Mouse (Mus musculus) lung, embryonic 15.5 days (tissue): Measurements from ENCODE around the gene Papss2. TPM values are rescaled to one million over a fixed set of nuclear protein-coding genes. Genes with fewer than 3 reads are reported as not detected.
"Not testable (repeated sequence)": the region's sequence is repeated elsewhere in the genome, so short reads cannot be mapped to it uniquely, and the experiment has no call there.

Experiments used
- ATAC-seq: fragments of 200-750 bp; cut with Nextera tagmentation; 2 replicates; pipeline ENCODE4 v1.8.0; 2017; ENCODE audit warnings: moderate number of reproducible peaks, borderline replicate concordance; ENCODE audit not compliant: low FRiP score, low TSS enrichment; ENCODE audit errors: extremely low read depth
- H3K27ac ChIP-seq: fragments of 300-500 bp; sonication (generic); 2 replicates; pipeline ENCODE4 v1.5.1; 2015; ENCODE audit warnings: moderate library complexity, mild to moderate bottlenecking, inconsistent platforms
- H3K27me3 ChIP-seq: fragments of 300-500 bp; sonication (generic); 2 replicates; pipeline ENCODE4 v1.6.1; 2015; ENCODE audit warnings: inconsistent platforms
- H3K36me3 ChIP-seq: fragments of 300-500 bp; sonication (generic); 2 replicates; pipeline ENCODE4 v1.6.1; 2015; ENCODE audit warnings: inconsistent platforms
- H3K4me1 ChIP-seq: fragments of 300-500 bp; sonication (generic); 2 replicates; pipeline ENCODE4 v1.6.1; 2015; ENCODE audit warnings: inconsistent platforms
- H3K4me2 ChIP-seq: fragments of 300-500 bp; sonication (generic); 2 replicates; pipeline ENCODE4 v1.6.1; 2015; ENCODE audit warnings: inconsistent platforms, mild to moderate bottlenecking, moderate library complexity
- H3K4me3 ChIP-seq: fragments of 300-500 bp; sonication (generic); 2 replicates; pipeline ENCODE4 v1.5.1; 2015; ENCODE audit warnings: mild to moderate bottlenecking, inconsistent platforms
- H3K9ac ChIP-seq: fragments of 300-500 bp; sonication (generic); 2 replicates; pipeline ENCODE4 v1.6.1; 2015; ENCODE audit warnings: inconsistent platforms
- H3K9me3 ChIP-seq: fragments of 300-500 bp; sonication (generic); 2 replicates; pipeline ENCODE4 v1.6.1; 2016; ENCODE audit warnings: inconsistent platforms
- WGBS: fragments of 180-500 bp; shearing (Covaris S2); methylation state at CpG from one replicate; pipeline ENCODE4 v1.1.7; 2015; 5-methylcytosine and 5-hydroxymethylcytosine counted together
- polyA plus RNA-seq: library from polyadenylated mRNA; unstranded; fragments of >200 nt; fragmentation: Nextera tagmentation; extraction: Ambion mirVana; gene quantifications from 2 replicates; pipeline ENCODE4 v1.2.1, GENCODE M21; 2015

The Papss2 gene
- polyA plus RNA-seq, 1 experiment from 2014 or later: 3.4 TPM

- Histone ChIP-seq H3K4me3 (no peak overlapping the region), H3K4me2 (no peak overlapping the region), H3K9me3 (no peaks in the 10 kb centered on the region), H3K36me3 (peaks cover 17% of the 10 kb centered on the region), H3K27ac (no peak overlapping the region), H3K9ac (no peak overlapping the region), H3K27me3 (no peaks in the 10 kb centered on the region), H3K4me1 (no peaks in the 10 kb centered on the region)
- ATAC-seq: no peak
- WGBS: 81% methylated on average over 5 of the region's 5 CpGs
Measured at GRCm38 (mm10) chr19:32687721-32688120, 92.1 kb downstream of the Papss2 start.

GRCm38 (mm10) chr19:32688227-32688626, 92.6 kb downstream of the Papss2 start:
- not testable (repeated sequence) for H3K4me1 ChIP-seq, H3K27ac ChIP-seq, ATAC-seq, H3K4me3 ChIP-seq, H3K4me2 ChIP-seq, H3K9me3 ChIP-seq, H3K27me3 ChIP-seq, H3K9ac ChIP-seq
- WGBS: 68% methylated on average over 3 of the region's 3 CpGs
- peaks cover 21% of the 10 kb centered on the region for H3K36me3 ChIP-seq

DNA sequence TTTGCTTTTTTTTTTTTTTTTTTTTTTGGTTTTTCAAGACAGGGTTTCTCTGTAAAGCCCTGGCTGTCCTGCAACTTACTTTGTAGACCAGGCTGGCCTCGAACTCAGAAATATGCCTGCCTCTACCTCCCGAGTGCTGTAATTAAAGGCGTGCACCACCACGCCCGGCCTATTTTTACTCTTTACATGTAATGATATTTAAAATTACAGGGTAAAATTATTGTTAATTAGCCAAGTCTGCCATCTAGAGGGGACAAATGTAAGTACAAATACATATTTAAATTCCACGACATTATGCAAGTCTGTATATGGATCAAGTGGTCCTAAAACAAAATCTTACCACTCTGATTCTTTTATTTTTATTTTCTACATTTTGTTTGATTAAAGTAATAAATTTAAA, 94.1 kb downstream of the Papss2 start:
- Histone ChIP-seq H3K27ac (no peak overlapping the region), H3K4me2 (no peak overlapping the region), H3K27me3 (no peaks in the 10 kb centered on the region), H3K36me3 (peaks cover 31% of the 10 kb centered on the region; the same call in 1 of the 2 replicates), H3K4me1 (no peaks in the 10 kb centered on the region), H3K9ac (no peak overlapping the region), H3K9me3 (no peaks in the 10 kb centered on the region), H3K4me3 (no peak overlapping the region)
- ATAC-seq: no peak
- WGBS: 56% methylated on average over 6 of the region's 6 CpGs

GRCm38 (mm10) chr19:32696674-32697073, 101.1 kb downstream of the Papss2 start:
- no peaks in the 10 kb centered on the region for H3K4me1 ChIP-seq
- ATAC-seq: no peak
- H3K27ac ChIP-seq: no peak overlapping the region
- H3K4me2 ChIP-seq: no peak overlapping the region
- no peaks in the 10 kb centered on the region for H3K9me3 ChIP-seq
- H3K9ac ChIP-seq: no peak overlapping the region
- H3K4me3 ChIP-seq: no peak overlapping the region
- H3K36me3 ChIP-seq: peaks cover 64% of the 10 kb centered on the region
- no peaks in the 10 kb centered on the region for H3K27me3 ChIP-seq
- WGBS: 88% methylated on average over 2 of the region's 2 CpGs

DNA sequence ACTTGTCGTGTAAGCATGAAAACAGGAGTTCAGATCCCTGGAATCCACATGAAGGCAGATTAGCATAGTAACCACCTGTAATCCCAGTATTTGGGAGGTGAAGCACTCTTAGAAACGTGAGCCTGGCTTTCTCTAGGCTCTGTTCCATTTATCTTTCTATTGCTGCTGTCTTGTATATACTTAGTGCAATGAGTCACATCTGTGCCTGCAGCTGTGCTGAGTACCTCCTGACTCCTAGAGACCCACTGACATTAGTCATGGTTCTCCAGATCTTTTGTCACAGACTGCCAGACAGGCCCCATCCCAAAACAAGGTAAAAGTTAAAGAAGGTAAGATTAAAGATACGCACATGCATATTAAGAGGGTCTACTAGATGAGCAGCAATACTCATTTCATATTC, 106.6 kb downstream of the Papss2 start:
- Histone ChIP-seq H3K27ac (no peak overlapping the region), H3K9me3 (no peaks in the 10 kb centered on the region), H3K9ac (no peak overlapping the region), H3K4me2 (no peak overlapping the region), H3K27me3 (no peaks in the 10 kb centered on the region), H3K36me3 (peaks cover 55% of the 10 kb centered on the region), H3K4me3 (no peak overlapping the region), H3K4me1 (no peaks in the 10 kb centered on the region)
- ATAC-seq: no peak
- WGBS: 78% methylated on average over 3 of the region's 3 CpGs

DNA sequence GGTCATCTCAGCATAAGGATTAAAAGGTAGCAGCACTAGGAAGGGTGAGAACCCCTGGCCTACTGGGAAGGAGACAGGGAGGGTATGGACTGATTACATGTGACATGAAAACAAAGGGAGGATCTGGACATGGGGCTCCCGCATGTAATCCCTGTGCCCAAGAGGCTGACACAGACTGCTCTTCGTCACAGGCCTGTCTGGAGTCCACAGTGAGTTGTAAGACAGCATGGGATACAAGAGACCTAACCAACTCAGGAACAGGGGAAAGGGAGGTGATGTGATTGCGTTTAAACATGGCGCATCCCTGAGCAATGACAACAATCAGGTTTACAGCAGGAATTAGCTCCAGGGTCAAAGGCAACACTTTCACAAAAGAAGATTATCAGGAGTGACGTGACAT, 113.4 kb downstream of the Papss2 start:
- Histone ChIP-seq H3K4me1 (peaks cover 21% of the 10 kb centered on the region), H3K9ac (no peak overlapping the region), H3K36me3 (peaks cover 22% of the 10 kb centered on the region), H3K27ac (no peak overlapping the region), H3K27me3 (no peaks in the 10 kb centered on the region), H3K4me2 (no peak overlapping the region), H3K9me3 (no peaks in the 10 kb centered on the region), H3K4me3 (no peak overlapping the region)
- no peak for ATAC-seq
- 93% methylated on average over 5 of the region's 5 CpGs for WGBS

GRCm38 (mm10) chr19:32710288-32710687, 114.7 kb downstream of the Papss2 start:
- Histone ChIP-seq H3K4me2 (no peak overlapping the region), H3K27ac (no peak overlapping the region), H3K9ac (no peak overlapping the region), H3K4me3 (no peak overlapping the region), H3K4me1 (peaks cover 21% of the 10 kb centered on the region), H3K27me3 (no peaks in the 10 kb centered on the region), H3K9me3 (no peaks in the 10 kb centered on the region), H3K36me3 (peaks cover 12% of the 10 kb centered on the region)
- 58% methylated on average over 3 of the region's 3 CpGs for WGBS
- ATAC-seq: no peak

GRCm38 (mm10) chr19:32711761-32712541, 116.4 kb downstream of the Papss2 start:
- H3K4me2 ChIP-seq: peak overlapping the region; percentile 91
- peak overlapping the region; percentile 84 for H3K27ac ChIP-seq
- H3K9ac ChIP-seq: peak overlapping the region; percentile 75
- ATAC-seq: peak; percentile 97
- H3K4me3 ChIP-seq: peak overlapping the region; percentile 88
- peaks cover 21% of the 10 kb centered on the region for H3K4me1 ChIP-seq
- no peaks in the 10 kb centered on the region for H3K9me3 ChIP-seq
- H3K36me3 ChIP-seq: 0 out of 2 replicates have a peak, but pooled peaks cover 4% of the 10 kb centered on the region
- no peaks in the 10 kb centered on the region for H3K27me3 ChIP-seq
- WGBS: 0% methylated on average over 63 of the region's 63 CpGs

GRCm38 (mm10) chr19:32712588-32713042, 117.0 kb downstream of the Papss2 start:
- H3K36me3 ChIP-seq: 0 out of 2 replicates have a peak, but pooled peaks cover 4% of the 10 kb centered on the region
- no peaks in the 10 kb centered on the region for H3K27me3 ChIP-seq
- H3K27ac ChIP-seq: peak overlapping the region; percentile 84; the same call in 1 of the 2 replicates
- peak; percentile 82 for ATAC-seq
- peaks cover 21% of the 10 kb centered on the region for H3K4me1 ChIP-seq
- H3K9me3 ChIP-seq: no peaks in the 10 kb centered on the region
- peak overlapping the region; percentile 91 for H3K4me2 ChIP-seq
- H3K9ac ChIP-seq: peak overlapping the region; percentile 75
- under 1% methylated on average over 11 of the region's 11 CpGs for WGBS
- H3K4me3 ChIP-seq: peak overlapping the region; percentile 88

GRCm38 (mm10) chr19:32713471-32713870, 117.9 kb downstream of the Papss2 start:
- Histone ChIP-seq H3K36me3 (0 out of 2 replicates have a peak, but pooled peaks cover 4% of the 10 kb centered on the region), H3K4me1 (peaks cover 21% of the 10 kb centered on the region), H3K4me2 (no peak overlapping the region), H3K9me3 (no peaks in the 10 kb centered on the region), H3K4me3 (no peak overlapping the region), H3K27me3 (no peaks in the 10 kb centered on the region), H3K27ac (no peak overlapping the region), H3K9ac (no peak overlapping the region)
- WGBS: 80% methylated on average over 3 of the region's 3 CpGs
- no peak for ATAC-seq

DNA sequence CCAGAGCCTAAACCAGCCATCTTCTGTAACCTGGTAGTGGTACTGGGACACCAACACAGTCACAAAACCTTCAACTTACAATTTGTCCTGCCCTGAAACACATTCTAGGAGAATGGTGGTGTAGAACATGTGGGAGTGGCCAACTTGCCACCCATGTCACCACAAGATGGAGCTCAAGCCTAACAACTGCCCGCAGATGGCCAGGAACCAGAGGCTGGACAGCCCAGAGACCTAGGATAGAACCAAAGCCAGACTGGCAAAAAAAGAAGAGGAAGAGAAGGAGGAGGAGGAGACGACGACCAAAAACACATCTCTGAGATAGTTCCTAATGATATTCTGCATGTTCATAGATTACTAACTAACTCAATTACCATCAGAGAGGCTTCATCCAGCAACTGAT, 119.6 kb downstream of the Papss2 start:
- 7% methylated on average over 3 of the region's 3 CpGs for WGBS
- no peaks in the 10 kb centered on the region for H3K9me3 ChIP-seq
- H3K4me2 ChIP-seq: no peak overlapping the region
- H3K4me1 ChIP-seq: peaks cover 20% of the 10 kb centered on the region
- H3K36me3 ChIP-seq: no peaks in the 10 kb centered on the region
- no peaks in the 10 kb centered on the region for H3K27me3 ChIP-seq
- no peak overlapping the region for H3K9ac ChIP-seq
- H3K27ac ChIP-seq: no peak overlapping the region
- no peak for ATAC-seq
- H3K4me3 ChIP-seq: no peak overlapping the region

DNA sequence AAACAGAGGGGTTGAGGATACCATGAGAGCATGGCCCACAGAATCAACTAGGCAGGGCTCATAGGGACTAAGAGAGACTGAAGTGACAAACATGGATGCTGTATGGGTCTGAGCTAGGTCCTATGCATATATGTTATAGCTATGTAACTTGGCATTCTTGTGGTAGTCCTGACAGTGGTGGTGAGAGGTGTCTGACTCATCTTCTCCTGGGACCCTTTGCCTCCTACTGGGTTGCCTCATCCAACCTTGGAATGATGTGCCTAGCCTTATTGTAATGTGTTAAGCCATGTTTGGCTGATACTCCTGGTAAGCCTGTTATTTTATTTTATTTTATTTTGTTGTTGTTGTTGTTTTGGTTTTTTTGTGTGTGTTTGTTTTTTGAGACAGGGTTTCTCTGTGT, 120.1 kb downstream of the Papss2 start:
- ATAC-seq: no peak
- H3K4me2 ChIP-seq: no peak overlapping the region

More for the DNA sequence above, 120.1 kb downstream of the Papss2 start:
- Histone ChIP-seq H3K4me3 (no peak overlapping the region), H3K36me3 (no peaks in the 10 kb centered on the region), H3K27me3 (no peaks in the 10 kb centered on the region), H3K4me1 (peaks cover 15% of the 10 kb centered on the region), H3K9me3 (no peaks in the 10 kb centered on the region), H3K9ac (no peak overlapping the region), H3K27ac (no peak overlapping the region)
